Mouse (Mus musculus) induced T-regulatory cell, adult 2 months (primary cell): ENCODE data around the gene Krtap15.

Source experiments
- DNase-seq: peaks from one replicate; pipeline ENCODE4 v3.0.0-alpha.2; 2012; ENCODE audit warnings: low read depth

Krtap15 gene

DNA sequence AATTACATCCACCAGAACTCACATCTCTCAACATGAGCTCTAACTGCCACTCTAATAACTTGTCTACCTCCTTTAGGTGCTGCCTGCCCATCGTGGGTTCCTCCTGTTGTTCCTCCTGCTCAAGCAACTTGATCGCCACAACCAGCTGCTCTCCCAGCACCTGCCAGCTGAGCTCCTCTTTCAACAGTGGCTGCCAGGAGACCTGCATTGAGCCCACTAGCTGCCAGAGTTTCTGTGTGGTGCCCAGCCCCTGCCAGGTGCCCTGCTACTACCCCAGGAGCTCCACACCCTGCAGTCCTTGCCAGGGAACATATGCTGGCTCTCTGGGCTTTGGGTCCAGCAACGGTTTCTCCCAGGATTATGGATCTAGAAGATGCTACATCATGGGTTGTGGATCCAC lies at the start of gene Krtap15:
Krtap15 (plus strand) TSS at position 150 of the 400 bp plus-strand sequence.
- no peak for DNase-seq

DNA sequence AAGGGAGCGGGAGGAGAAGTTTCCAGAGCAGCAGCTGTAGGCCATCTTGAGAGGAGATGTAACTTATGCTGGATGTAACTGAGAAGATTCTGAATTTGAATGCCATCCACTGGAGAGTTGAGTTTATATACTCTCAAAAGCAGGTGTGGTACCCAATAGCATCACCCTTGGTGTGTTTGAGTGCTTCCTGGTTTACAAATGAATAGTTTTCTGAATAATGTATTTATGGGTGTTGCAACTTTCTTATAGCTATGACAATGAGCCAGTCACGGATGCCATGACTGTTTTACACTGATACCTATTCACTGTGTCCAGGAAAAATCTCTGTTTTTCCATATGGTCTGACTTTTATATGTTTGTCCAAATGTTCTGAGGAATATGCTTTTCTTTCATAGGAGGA lies 45.9 kb upstream of the Krtap15 start, which contains the start of gene 2310057N15Rik:
2310057N15Rik (minus strand) TSS at position 101 of the 400 bp plus-strand sequence.
- no peak for DNase-seq

DNA sequence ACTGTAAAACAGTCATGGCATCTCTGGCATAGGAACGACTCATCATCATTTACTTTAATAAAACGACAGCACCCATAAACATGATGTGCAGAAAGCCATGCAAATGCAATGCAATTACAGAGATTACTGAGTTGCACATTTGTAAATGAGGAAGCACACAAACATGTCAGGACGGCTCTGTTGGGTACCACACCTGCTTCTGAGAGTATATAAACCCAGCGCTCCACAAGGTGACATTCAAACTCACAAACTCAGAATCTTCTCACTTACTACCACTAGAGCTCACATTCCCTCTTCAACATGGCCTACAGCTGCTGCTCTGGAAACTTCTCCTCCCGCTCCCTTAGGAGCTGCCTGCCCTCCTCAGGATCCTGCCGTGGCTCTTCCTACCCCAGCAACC lies 42.4 kb upstream of the Krtap15 start, which contains the start of gene Gm5965:
Gm5965 (plus strand) TSS at position 301 of the 400 bp plus-strand sequence.
- DNase-seq: no peak

DNA sequence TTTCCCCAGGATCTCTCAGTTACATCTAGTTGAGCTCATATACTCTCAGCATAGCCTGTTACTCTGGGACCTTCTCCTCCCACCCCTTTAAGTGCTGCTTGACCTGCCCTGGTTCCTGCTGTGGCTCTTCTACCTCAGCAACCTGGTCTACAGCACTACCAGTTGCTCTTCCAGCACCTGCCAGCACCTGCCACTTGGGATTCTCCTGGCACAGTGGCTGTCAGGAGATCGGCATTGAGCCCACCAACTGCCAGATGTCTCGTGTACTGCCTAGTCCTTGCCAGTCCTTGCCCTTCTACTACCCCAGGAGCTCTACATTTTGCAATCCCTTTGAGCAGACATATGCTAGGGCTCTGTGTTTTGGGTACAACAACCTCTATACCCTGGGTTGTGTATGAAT lies 33.2 kb upstream of the Krtap15 start:
- DNase-seq: no peak

DNA sequence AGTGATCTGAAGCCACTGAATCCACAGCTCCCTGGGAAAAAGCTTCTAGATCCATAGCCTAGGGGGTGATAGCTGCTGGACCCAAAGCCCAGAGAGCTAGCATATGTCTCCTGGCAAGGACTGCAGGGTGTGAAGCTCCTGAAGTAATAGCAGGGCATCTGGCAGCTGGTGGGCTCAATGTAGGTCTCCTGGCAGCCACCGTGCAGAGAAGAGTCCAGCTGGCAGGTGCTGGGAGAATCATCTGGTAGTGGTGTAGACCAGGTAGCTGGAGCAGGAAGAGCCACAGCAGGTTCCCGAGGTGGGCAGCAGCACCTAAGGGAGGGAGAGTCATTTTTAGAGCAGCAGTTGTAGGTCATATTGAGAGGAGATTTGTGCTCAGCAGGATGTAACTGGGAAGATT lies 8.2 kb upstream of the Krtap15 start, which contains the start of gene Gm20741:
Gm20741 (minus strand) TSS at position 394 of the 400 bp plus-strand sequence.
- DNase-seq: no peak

DNA sequence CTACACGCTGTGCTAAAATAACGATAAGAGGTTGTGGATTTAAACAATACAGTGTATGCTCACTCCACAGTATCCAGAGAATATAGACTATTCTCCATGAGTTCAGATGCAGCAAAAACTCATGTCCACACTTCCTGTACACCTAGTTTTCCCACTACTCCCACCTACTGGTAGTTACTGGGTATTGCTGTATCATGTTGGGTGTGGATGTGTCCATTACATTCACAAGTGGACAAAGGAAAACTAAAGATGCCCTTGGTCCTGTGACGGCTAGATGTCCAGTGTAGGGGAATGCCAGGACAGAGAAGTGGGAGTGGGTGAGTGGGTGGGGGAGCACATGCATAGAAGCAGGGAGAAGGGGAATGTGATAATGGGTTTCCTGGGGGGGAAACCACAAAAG lies 3.7 kb downstream of the Krtap15 start:
- DNase-seq: peak; percentile 1

DNA sequence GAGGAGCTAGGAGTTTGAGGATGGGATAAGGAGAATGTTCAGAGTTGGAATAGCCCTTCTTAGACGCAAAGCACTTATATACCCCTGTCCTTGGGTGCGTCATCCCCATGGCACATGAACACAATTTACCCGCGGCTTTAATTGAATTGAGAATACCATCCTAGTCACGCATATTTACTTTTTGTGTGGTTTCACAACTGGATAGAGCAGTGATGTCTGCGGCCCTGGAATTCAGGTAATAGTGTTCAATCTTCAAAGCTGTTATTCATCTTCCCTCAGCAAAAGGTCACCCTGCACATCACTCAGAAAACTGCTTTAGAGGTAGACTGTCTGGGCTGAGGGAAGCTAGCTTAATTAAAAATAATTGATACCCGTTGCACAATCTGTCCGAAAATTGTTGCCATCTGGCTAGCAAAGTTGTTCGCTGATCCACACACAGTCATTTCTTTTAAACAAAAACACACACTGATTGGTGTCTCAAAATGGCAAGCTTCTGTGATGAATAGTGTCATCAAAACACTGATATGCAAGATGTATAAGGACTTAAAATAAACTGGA lies 6.2 kb downstream of the Krtap15 start, which contains the start of gene Krtap14:
Krtap14 (minus strand) TSS at position 51 of the 558 bp plus-strand sequence.
- no peak for DNase-seq

DNA sequence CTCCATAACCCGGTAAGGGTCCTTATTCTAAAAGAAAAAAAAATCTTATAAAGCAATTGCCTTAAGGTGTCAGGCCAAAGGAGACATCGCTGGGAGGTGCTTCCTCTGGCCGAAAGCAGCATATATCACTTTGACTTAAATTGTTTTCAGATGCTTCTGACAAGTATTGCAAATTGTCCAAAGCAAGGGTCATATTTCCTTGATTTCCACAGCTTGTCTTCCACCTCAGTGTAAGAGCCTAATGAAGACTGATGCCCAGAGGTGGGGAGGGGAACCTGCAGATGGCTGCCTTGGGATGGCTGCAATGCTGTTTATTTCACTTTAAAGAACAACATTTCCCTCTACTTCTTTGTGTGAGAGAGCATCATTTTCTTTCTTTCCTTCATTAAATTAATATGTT lies 7.0 kb downstream of the Krtap15 start:
- DNase-seq: no peak

DNA sequence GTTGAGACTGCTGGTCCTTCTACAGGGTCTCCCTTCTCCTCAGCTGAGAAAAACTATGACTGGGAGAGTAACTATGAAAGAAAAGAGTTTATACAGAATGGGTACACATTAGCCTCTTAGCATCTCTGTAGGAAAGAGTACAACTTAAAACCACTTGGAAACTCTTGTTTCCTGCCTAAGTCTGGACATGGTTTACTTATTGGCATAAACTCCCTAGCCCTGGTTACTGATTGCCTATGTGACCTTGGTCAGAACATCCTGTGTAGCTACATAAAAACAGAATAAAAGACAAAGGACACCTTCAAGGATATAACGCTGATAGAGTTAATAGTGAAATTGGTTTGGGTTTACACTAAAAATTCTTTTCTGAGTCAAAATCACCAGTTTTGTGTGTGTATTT lies 27.3 kb downstream of the Krtap15 start:
- no peak for DNase-seq

DNA sequence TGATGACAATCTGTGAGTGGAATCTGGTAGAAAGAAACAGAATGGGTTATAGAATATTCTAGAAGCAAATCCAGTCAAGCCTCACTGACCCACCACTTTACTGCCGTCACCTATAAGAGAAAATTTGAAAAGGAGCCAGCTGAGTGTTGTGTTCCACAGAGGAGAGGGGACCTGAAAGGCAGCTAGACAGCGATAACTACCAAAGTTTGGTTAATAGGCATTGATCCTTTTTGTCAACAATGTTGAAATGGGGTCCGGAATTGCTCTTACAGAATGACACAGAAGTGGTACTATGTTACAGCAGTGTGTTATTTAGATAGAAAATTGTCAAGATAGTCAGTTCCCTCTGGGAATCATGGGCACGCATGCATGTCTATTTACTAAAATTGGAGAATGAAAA lies 28.5 kb downstream of the Krtap15 start:
- DNase-seq: no peak

DNA sequence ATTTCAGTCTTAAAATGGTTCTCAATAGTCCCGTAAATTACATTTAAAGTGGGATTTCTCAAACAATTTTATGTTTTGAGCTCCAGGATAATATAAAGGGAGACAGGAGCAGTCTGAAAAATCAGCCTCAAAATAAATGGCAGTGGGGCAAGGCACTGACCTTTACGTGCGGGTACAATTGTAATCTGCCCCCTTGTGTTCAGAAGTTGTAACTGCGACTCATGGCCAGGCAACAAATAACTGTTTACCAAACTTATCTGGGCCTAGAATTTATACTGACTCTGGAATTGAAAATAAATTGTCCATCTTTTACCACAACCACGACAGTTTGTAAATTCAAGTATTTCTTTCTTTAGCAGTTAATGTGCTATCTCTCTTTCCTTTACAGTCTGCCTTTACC lies 31.4 kb downstream of the Krtap15 start:
- DNase-seq: peak; percentile 8

DNA sequence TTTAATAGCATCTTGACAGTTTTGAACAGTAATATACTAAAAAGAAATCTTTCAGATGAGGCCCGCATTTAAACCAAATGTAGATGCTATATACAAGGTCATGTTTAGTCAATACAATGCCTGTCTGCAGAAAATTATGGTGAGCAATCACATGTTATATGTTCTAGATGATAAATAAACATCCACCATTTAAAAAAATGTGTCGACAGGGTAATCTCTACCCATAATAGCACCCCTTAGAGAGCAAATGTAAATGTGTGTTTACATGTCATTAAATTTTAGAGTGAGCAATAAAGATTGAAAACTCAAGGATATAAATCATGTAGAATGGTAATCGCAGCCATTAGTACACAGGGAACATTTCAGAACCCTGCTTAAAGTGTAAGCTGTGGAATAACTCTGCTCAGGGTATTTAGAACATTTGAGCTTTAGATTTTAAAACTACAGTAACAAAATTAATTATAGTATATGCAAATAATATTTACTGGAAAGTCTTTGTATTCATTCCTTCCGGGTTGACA lies 44.9 kb downstream of the Krtap15 start:
- DNase-seq: no peak

DNA sequence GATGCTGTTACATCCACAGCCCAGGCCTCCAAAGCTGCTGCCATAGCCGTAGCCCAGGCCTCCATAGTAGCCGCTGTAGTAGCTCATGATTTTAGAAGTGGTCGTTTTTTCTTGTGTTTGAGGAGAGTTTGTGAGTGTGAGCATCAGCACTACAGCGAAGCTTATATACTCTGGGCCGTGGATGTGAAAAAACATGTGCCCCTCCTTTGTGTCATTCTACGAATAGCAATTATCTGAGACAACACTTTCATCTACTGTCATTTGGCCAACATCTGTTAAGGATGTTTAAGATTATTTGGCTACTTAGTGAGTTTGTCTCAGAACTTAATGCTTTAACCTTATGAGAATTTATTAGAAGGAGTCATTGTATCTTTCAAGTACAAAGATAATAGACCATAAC lies 49.3 kb downstream of the Krtap15 start, which contains the start of gene Krtap19-1:
Krtap19-1 (minus strand) TSS at position 101 of the 400 bp plus-strand sequence.
- DNase-seq: no peak

DNA sequence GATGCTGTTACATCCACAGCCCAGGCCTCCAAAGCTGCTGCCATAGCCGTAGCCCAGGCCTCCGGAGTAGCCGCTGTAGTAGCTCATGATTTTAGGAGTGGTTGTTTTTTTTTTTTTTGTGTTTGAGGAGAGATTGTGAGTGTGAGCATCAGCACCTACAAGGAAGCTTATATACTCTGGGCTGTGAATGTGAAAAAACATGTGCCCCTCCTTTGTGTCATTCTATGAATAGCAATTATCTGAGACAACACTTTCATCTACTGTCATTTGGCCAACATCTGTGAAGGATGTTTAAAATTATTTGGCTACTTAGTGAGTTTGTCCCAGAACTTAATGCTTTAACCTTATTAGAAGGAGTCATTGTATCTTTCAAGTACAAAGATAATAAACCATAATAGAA lies 54.2 kb downstream of the Krtap15 start, which contains the start of gene Krtap19-2:
Krtap19-2 (minus strand) TSS at position 101 of the 400 bp plus-strand sequence.
- DNase-seq: no peak

DNA sequence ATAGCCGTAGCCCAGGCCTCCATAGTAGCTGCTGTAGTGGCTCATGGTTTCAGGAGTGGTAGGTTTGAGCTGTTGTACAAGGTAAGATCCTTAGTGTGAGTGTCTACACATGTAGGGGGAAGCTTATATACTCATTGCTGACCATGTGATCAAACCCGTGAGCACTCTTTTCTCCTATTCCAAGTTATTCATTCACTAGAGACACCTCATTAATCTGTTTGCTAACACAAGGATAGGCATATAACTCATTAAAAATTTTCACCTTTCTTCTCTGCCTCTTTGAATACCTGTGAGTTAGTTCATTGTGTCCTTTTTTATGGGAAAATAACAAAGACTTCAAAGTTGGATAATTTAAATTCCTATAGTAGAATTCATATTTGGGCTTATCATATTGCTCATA lies 57.9 kb downstream of the Krtap15 start, which contains the start of gene Krtap19-3:
Krtap19-3 (minus strand) TSS at position 101 of the 400 bp plus-strand sequence.
- no peak for DNase-seq
